ENCODE assay signal across 18 mouse cellular contexts in the genomic region with DNA sequence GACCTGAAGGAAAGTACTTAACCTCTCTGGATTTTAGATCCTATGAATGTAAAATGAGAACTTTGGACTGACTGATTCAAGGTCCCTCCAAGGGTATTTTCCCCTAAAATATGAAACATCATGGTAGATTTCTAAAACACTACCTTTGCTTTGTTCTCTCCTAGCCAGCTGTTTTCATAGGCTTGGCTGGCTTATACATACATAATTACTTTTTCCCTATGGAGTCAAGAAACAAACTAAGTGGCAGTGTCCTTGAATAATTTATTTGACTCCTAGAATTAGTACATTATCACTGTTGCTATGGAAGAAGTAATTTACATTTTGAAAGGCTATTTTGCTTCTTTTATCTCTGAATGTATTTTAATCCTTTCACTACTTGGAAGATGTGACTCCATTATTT.
"Had no signal": no experiment of that assay in that cellular context is flagged by ENCODE, and none has a peak within 500 bp of the region (broad histone marks: within the 10 kb centered on the region; RNA-seq: fewer than 3 reads in every experiment).

No protein-coding gene starts in this region.

- H3K9me3 ChIP-seq: kidney, embryonic 15.5 days; liver, embryonic 13.5 days; neural tube, embryonic 13.5 days; stomach, embryonic 15.5 days had no signal

- H3K4me2 ChIP-seq: kidney, embryonic 15.5 days; liver, embryonic 13.5 days; neural tube, embryonic 13.5 days; stomach, embryonic 15.5 days had no signal

- ATAC-seq: intestine, postnatal 0 days had no signal

- H3K27ac ChIP-seq: kidney, embryonic 15.5 days; left cerebral cortex, adult 2 months; liver, embryonic 13.5 days; neural tube, embryonic 13.5 days; stomach, embryonic 15.5 days had no signal

- H3K4me1 ChIP-seq: kidney, embryonic 15.5 days; liver, embryonic 13.5 days; neural tube, embryonic 13.5 days; stomach, embryonic 15.5 days had no signal

- H3K27me3 ChIP-seq: kidney, embryonic 15.5 days; liver, embryonic 13.5 days; neural tube, embryonic 13.5 days; stomach, embryonic 15.5 days had no signal

- H3K36me3 ChIP-seq: kidney, embryonic 15.5 days; liver, embryonic 13.5 days; neural tube, embryonic 13.5 days; stomach, embryonic 15.5 days had no signal

- H3K9ac ChIP-seq: kidney, embryonic 15.5 days; liver, embryonic 13.5 days; neural tube, embryonic 13.5 days; stomach, embryonic 15.5 days had no signal

- H3K4me3 ChIP-seq: kidney, embryonic 15.5 days; left cerebral cortex, adult 2 months; liver, embryonic 13.5 days; myocyte; neural tube, embryonic 13.5 days; stomach, embryonic 15.5 days had no signal

- DNase-seq: kidney, adult 8-10 months; kidney, postnatal 10 days; kidney, postnatal 36 days; layer of hippocampus, postnatal 36 days; liver, embryonic 13.5 days; lung, adult 2 months; lung, postnatal 14 days; lung, postnatal 4 days; right cerebral cortex, adult 18-20 months; right cerebral cortex, postnatal 14 days; right cerebral cortex, postnatal 4 days; thymus, postnatal 36 days had no signal
